Mouse (Mus musculus) NIH3T3 (cell line): ENCODE measurements around the gene Adgrl3.

Experiments
- DNase-seq: peaks from one replicate; pipeline ENCODE4 v3.0.0-alpha.2; 2012; ENCODE audit warnings: low read depth

The Adgrl3 gene

DNA sequence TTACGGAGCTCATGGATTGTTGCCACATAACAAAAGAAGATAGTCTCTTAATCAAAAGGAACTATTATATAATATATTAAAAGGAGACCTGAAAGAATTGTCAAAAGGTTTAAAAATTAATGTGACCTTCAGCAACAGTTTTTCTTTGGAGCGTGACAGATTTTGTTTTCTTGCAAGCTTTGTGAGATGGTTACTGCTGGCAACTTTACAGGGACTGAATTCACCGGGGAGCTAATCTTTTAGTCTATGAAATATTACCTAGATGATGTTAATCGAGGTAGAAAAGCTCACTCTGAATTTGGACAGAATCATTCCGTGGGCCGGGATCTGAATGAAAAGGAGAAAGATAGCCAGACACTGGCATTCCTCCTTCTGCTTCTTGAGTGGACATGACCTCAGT lies 850.4 kb downstream of the Adgrl3 start:
- DNase-seq: no peak
